Mouse (Mus musculus) stomach, postnatal 0 days (tissue): ENCODE measurements around the gene Mdga1. TPM values are rescaled to one million over a fixed set of nuclear protein-coding genes. Genes with fewer than 3 reads are reported as not detected.

ENCODE experiments used
- ATAC-seq: fragments of 200-750 bp; cut with Nextera tagmentation; 2 replicates; pipeline ENCODE4 v1.8.0; 2017; ENCODE audit not compliant: low FRiP score, low TSS enrichment
- DNase-seq: peaks from one replicate; pipeline ENCODE4 v3.0.0-alpha.2; 2016; ENCODE audit warnings: low spot score
- H3K27ac ChIP-seq: fragments of 300-500 bp; sonication (generic); replicated peaks from 2 replicates; pipeline ENCODE4 v1.5.1; 2014; ENCODE audit warnings: mild to moderate bottlenecking, control low read depth
- H3K27me3 ChIP-seq: fragments of 300-500 bp; sonication (generic); 2 replicates; pipeline ENCODE4 v1.6.1; 2014; ENCODE audit warnings: low read length; ENCODE audit not compliant: control insufficient read depth, insufficient read depth
- H3K36me3 ChIP-seq: fragments of 300-500 bp; sonication (generic); 2 replicates; pipeline ENCODE4 v1.6.1; 2014; ENCODE audit warnings: low read length, mixed read lengths; ENCODE audit not compliant: control insufficient read depth, insufficient read depth
- H3K4me1 ChIP-seq: fragments of 300-500 bp; sonication (generic); replicated peaks from 2 replicates; pipeline ENCODE4 v1.6.1; 2014; ENCODE audit warnings: antibody characterized with exemption; ENCODE audit not compliant: control insufficient read depth, insufficient read depth
- H3K4me2 ChIP-seq: fragments of 300-500 bp; sonication (generic); replicated peaks from 2 replicates; pipeline ENCODE4 v1.6.1; 2014; ENCODE audit warnings: low read depth, mild to moderate bottlenecking, control low read depth, moderate library complexity
- H3K4me3 ChIP-seq: fragments of 300-500 bp; sonication (generic); 2 replicates; pipeline ENCODE4 v1.5.1; 2014; ENCODE audit warnings: low read depth, low read length, control low read depth
- H3K9ac ChIP-seq: fragments of 300-500 bp; sonication (generic); 2 replicates; pipeline ENCODE4 v1.6.1; 2014; ENCODE audit warnings: mild to moderate bottlenecking, low read length, control low read depth, mixed read lengths
- H3K9me3 ChIP-seq: fragments of 300-500 bp; sonication (generic); 2 replicates; pipeline ENCODE4 v1.6.1; 2016; ENCODE audit warnings: low read length; ENCODE audit not compliant: control insufficient read depth
- CTCF ChIP-seq: IDR thresholded peaks from 2 replicates; pipeline ENCODE4 v1.5.1; 2016; ENCODE audit warnings: antibody characterized with exemption, low read depth, mild to moderate bottlenecking, moderate library complexity
- EP300 ChIP-seq: optimal IDR thresholded peaks from 2 replicates; pipeline ENCODE3; 2016; ENCODE audit warnings: antibody characterized with exemption
- WGBS: fragments of 180-500 bp; shearing (Covaris S2); extraction: QIAGEN DNeasy Blood & Tissue Kit; methylation state at CpG from one replicate; pipeline ENCODE4 v1.1.7; 2014; 5-methylcytosine and 5-hydroxymethylcytosine counted together
- polyA plus RNA-seq: library from polyadenylated mRNA; unstranded; fragments of >200 nt; fragmentation: Nextera tagmentation; extraction: Ambion mirVana; gene quantifications from 2 replicates; pipeline ENCODE4 v1.2.1, GENCODE M21; 2015

Mdga1 gene
- polyA plus RNA-seq, 1 experiment from 2014 or later = 2.1 TPM

GRCm38 (mm10) chr17:29852846-29853486 is 116.9 kb downstream of the Mdga1 start:
- DNase-seq (no peak), ATAC-seq (no peak)
- WGBS = 49% methylated on average over 8 of the region's 8 CpGs
- Histone ChIP-seq H3K36me3 (no peaks in the 10 kb centered on the region), H3K27ac (no peak overlapping the region), H3K4me2 (no peak overlapping the region), H3K27me3 (no peaks in the 10 kb centered on the region), H3K9me3 (no peaks in the 10 kb centered on the region), H3K9ac (no peak overlapping the region), H3K4me1 (no peaks in the 10 kb centered on the region), H3K4me3 (no peak overlapping the region)
- no peak for TF ChIP-seq EP300

GRCm38 (mm10) chr17:29849436-29849797 is 120.5 kb downstream of the Mdga1 start:
- no peak for ATAC-seq
- H3K9me3 ChIP-seq = no peaks in the 10 kb centered on the region
- 77% methylated on average over 13 of the region's 13 CpGs for WGBS
- H3K4me2 ChIP-seq = no peak overlapping the region
- no peak overlapping the region for H3K9ac ChIP-seq
- no peak for TF ChIP-seq CTCF
- TF ChIP-seq EP300 = no peak
- no peak overlapping the region for H3K27ac ChIP-seq
- no peak overlapping the region for H3K4me3 ChIP-seq
- H3K27me3 ChIP-seq = no peaks in the 10 kb centered on the region
- no peaks in the 10 kb centered on the region for H3K4me1 ChIP-seq
- no peaks in the 10 kb centered on the region for H3K36me3 ChIP-seq
- DNase-seq = no peak

- no peaks in the 10 kb centered on the region for H3K4me1 ChIP-seq
- no peak overlapping the region for H3K27ac ChIP-seq
- no peak overlapping the region for H3K4me3 ChIP-seq
- H3K9me3 ChIP-seq = no peaks in the 10 kb centered on the region
- peak; percentile 65 for DNase-seq
- H3K4me2 ChIP-seq = no peak overlapping the region
- WGBS = 37% methylated on average over 17 of the region's 17 CpGs
- no peaks in the 10 kb centered on the region for H3K36me3 ChIP-seq
- peak; percentile 36; the same call in 1 of the 2 replicates for ATAC-seq
- TF ChIP-seq EP300 (no peak), CTCF (peak; percentile 85)
- no peak overlapping the region for H3K9ac ChIP-seq
- H3K27me3 ChIP-seq = no peaks in the 10 kb centered on the region
Measured at GRCm38 (mm10) chr17:29848793-29849435, 121.0 kb downstream of the Mdga1 start.

- Histone ChIP-seq H3K9me3 (no peaks in the 10 kb centered on the region), H3K36me3 (no peaks in the 10 kb centered on the region), H3K27me3 (no peaks in the 10 kb centered on the region), H3K4me1 (no peaks in the 10 kb centered on the region; the same call in 1 of the 2 replicates), H3K4me3 (no peak overlapping the region), H3K9ac (no peak overlapping the region), H3K27ac (no peak overlapping the region), H3K4me2 (no peak overlapping the region)
- TF ChIP-seq CTCF (no peak), EP300 (no peak)
- DNase-seq = no peak
- 75% methylated on average over 8 of the region's 8 CpGs for WGBS
- ATAC-seq = no peak
Measured at GRCm38 (mm10) chr17:29847291-29847690, 122.6 kb downstream of the Mdga1 start.

GRCm38 (mm10) chr17:29846284-29846683 is 123.6 kb downstream of the Mdga1 start:
- no peak for ATAC-seq
- H3K4me3 ChIP-seq = no peak overlapping the region
- H3K36me3 ChIP-seq = no peaks in the 10 kb centered on the region
- no peaks in the 10 kb centered on the region for H3K9me3 ChIP-seq
- H3K9ac ChIP-seq = no peak overlapping the region
- no peaks in the 10 kb centered on the region; the same call in 1 of the 2 replicates for H3K4me1 ChIP-seq
- no peak for TF ChIP-seq CTCF
- TF ChIP-seq EP300 = no peak
- 71% methylated on average over 15 of the region's 15 CpGs for WGBS
- no peak overlapping the region for H3K4me2 ChIP-seq
- H3K27me3 ChIP-seq = no peaks in the 10 kb centered on the region
- no peak overlapping the region for H3K27ac ChIP-seq
- no peak for DNase-seq

- H3K4me2 ChIP-seq = no peak overlapping the region
- H3K9ac ChIP-seq = no peak overlapping the region
- no peak for ATAC-seq
- H3K36me3 ChIP-seq = no peaks in the 10 kb centered on the region
- H3K9me3 ChIP-seq = no peaks in the 10 kb centered on the region
- H3K4me1 ChIP-seq = no peaks in the 10 kb centered on the region; the same call in 1 of the 2 replicates
- H3K27ac ChIP-seq = no peak overlapping the region
- no peaks in the 10 kb centered on the region for H3K27me3 ChIP-seq
- H3K4me3 ChIP-seq = no peak overlapping the region
- TF ChIP-seq CTCF (no peak), EP300 (no peak)
- no peak for DNase-seq
- 87% methylated on average over 6 of the region's 6 CpGs for WGBS
Measured at GRCm38 (mm10) chr17:29844949-29845348, 124.9 kb downstream of the Mdga1 start.
